Mouse (Mus musculus) midbrain, embryonic 11.5 days (tissue): ENCODE data around the gene Parm1. TPM values are rescaled to one million over a fixed set of nuclear protein-coding genes. Genes with fewer than 3 reads are reported as not detected.

Experiments used
- ATAC-seq: fragments of 200-750 bp; cut with Nextera tagmentation; 2 replicates; pipeline ENCODE4 v1.8.0; 2017; ENCODE audit warnings: moderate TSS enrichment, moderate library complexity; ENCODE audit not compliant: low FRiP score
- DNase-seq: peaks from one replicate; pipeline ENCODE4 v3.0.0; 2015; ENCODE audit warnings: low spot score; ENCODE audit errors: missing footprints
- H3K27ac ChIP-seq: fragments of 300-500 bp; sonication (generic); 2 replicates; pipeline ENCODE4 v1.5.1; 2014; ENCODE audit warnings: low read depth, low read length
- H3K27me3 ChIP-seq: fragments of 300-500 bp; sonication (generic); 2 replicates; pipeline ENCODE4 v1.6.1; 2014; ENCODE audit warnings: mild to moderate bottlenecking, low read length, moderate library complexity, mixed read lengths; ENCODE audit not compliant: control insufficient read depth, insufficient read depth
- H3K36me3 ChIP-seq: fragments of 300-500 bp; sonication (generic); 2 replicates; pipeline ENCODE4 v1.6.1; 2014; ENCODE audit warnings: mild to moderate bottlenecking, low read length, moderate library complexity, mixed read lengths; ENCODE audit not compliant: control insufficient read depth, insufficient read depth
- H3K4me1 ChIP-seq: fragments of 300-500 bp; sonication (generic); 2 replicates; pipeline ENCODE4 v1.6.1; 2014; ENCODE audit warnings: low read length; ENCODE audit not compliant: control insufficient read depth, insufficient read depth
- H3K4me2 ChIP-seq: fragments of 300-500 bp; sonication (generic); 2 replicates; pipeline ENCODE4 v1.6.1; 2014; ENCODE audit warnings: mild to moderate bottlenecking, moderate library complexity
- H3K4me3 ChIP-seq: fragments of 300-500 bp; sonication (generic); 2 replicates; pipeline ENCODE4 v1.5.1; 2014; ENCODE audit warnings: low read depth, low read length
- H3K9ac ChIP-seq: fragments of 300-500 bp; sonication (generic); 2 replicates; pipeline ENCODE4 v1.6.1; 2014; ENCODE audit warnings: low read length
- H3K9me3 ChIP-seq: fragments of 300-500 bp; sonication (generic); 2 replicates; pipeline ENCODE4 v1.6.1; 2016; ENCODE audit warnings: low read length; ENCODE audit not compliant: control insufficient read depth
- WGBS: fragments of 180-500 bp; shearing (Covaris S2); extraction: QIAGEN DNeasy Blood & Tissue Kit; methylation state at CpG from one replicate; pipeline ENCODE4 v1.1.7; 2014; 5-methylcytosine and 5-hydroxymethylcytosine counted together
- polyA plus RNA-seq: library from polyadenylated mRNA; unstranded; fragments of >200 nt; fragmentation: Nextera tagmentation; extraction: Ambion mirVana; gene quantifications from 2 replicates; pipeline ENCODE4 v1.2.1, GENCODE M21; 2014

The Parm1 gene
- polyA plus RNA-seq, 1 experiment from 2014 or later = 17.6 TPM

DNA sequence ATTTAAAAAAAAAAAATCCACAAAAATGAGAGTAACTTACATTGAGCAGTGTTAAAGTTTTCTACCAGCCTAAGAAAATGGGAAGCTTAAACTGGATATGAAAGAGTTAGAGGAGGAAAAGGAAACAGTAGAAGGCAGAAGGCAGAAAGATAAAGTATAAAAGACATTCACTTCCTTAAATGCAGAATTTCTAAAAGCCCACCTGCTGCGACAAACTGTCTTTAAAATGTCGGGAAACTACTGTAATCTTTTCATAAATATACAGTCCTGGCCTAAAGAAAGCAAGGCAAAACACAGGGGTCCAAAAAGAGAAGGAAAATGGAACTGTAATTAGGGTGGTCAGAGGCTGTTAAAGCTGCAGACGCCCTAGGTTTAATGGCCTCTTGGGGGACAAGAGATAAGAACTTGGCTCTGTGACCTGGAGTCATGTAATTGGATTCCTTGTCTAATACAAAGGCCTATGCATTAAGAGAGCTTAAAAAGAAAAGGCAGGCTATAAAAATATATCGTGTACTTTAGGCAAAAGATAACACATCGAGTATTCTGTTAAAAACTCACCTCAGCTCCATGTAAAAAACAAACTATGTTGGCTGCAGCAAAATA, 13.0 kb upstream of the Parm1 start:
- Histone ChIP-seq H3K27ac (no peak overlapping the region), H3K36me3 (no peaks in the 10 kb centered on the region), H3K4me3 (no peak overlapping the region), H3K27me3 (no peaks in the 10 kb centered on the region), H3K9me3 (no peaks in the 10 kb centered on the region), H3K4me1 (no peaks in the 10 kb centered on the region), H3K4me2 (no peak overlapping the region), H3K9ac (no peak overlapping the region)
- DNase-seq = no peak
- no peak for ATAC-seq
- 75% methylated on average over 5 of the region's 5 CpGs for WGBS

DNA sequence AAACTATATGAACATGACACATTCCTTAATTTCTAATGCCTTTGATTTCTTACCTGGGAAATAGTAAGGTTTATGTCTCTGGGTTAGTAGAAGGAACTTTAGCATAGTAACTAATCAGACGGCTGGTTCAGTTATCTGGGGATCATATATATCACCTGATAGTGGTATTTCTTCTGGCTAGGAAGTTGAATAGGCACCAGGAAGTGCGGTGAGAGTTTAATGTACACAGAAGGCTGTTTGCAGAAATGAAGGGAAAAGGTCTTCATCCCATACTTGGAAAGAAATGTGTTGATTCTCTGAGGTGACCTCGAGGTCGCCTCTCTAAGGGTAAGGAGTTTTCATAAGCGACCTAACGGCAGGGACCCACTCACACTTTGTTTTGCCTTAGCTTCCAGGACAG, 338 bp upstream of the Parm1 start:
- Histone ChIP-seq H3K27me3 (peaks cover 10% of the 10 kb centered on the region; the same call in 1 of the 2 replicates), H3K36me3 (no peaks in the 10 kb centered on the region), H3K4me1 (peaks cover 12% of the 10 kb centered on the region), H3K9me3 (no peaks in the 10 kb centered on the region), H3K4me2 (peak overlapping the region; percentile 93), H3K27ac (no peak overlapping the region), H3K4me3 (no peak overlapping the region), H3K9ac (no peak overlapping the region)
- 23% methylated on average over 6 of the region's 6 CpGs for WGBS
- ATAC-seq = peak; percentile 3; the same call in 1 of the 2 replicates
- DNase-seq = no peak

DNA sequence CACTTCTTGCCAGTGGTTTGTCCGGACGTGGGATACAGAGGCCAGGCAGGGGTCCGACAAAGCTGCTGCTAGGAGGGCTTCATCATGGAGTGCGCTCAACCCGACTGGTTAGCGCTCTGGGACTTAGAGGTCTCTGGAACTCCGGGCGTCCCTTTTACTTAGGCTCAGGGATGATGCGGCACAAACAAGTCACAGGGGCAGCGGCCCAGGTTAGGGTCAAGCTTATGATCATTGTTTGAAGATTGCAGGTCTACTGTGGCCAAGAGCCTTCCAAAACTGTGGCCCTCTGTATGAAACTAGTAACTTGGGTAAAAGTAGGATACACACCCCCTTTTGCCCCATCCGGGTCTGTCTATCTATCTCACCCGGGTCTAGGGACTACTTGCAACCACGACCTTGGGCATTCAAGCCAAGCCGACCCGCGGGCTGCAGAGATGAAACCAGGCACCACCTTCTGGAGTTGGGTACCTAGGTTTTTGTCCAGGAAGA, 931 bp downstream of the Parm1 start:
- H3K27ac ChIP-seq = no peak overlapping the region
- H3K4me2 ChIP-seq = peak overlapping the region; percentile 93
- no peak for ATAC-seq
- peak overlapping the region; percentile 44 for H3K4me3 ChIP-seq
- no peak for DNase-seq
- WGBS = 5% methylated on average over 16 of the region's 16 CpGs
- H3K9ac ChIP-seq = peak overlapping the region; percentile 27
- no peaks in the 10 kb centered on the region for H3K9me3 ChIP-seq
- H3K27me3 ChIP-seq = peaks cover 10% of the 10 kb centered on the region; the same call in 1 of the 2 replicates
- H3K4me1 ChIP-seq = peaks cover 12% of the 10 kb centered on the region
- H3K36me3 ChIP-seq = no peaks in the 10 kb centered on the region

GRCm38 (mm10) chr5:91518946-91519345, 1.5 kb downstream of the Parm1 start:
- peak overlapping the region; percentile 93; the same call in 1 of the 2 replicates for H3K4me2 ChIP-seq
- DNase-seq (peak; percentile 90), ATAC-seq (no peak)
- H3K27me3 ChIP-seq = peaks cover 10% of the 10 kb centered on the region; the same call in 1 of the 2 replicates
- no peak overlapping the region for H3K27ac ChIP-seq
- H3K36me3 ChIP-seq = no peaks in the 10 kb centered on the region
- peak overlapping the region; percentile 6; the same call in 1 of the 2 replicates for H3K4me3 ChIP-seq
- no peaks in the 10 kb centered on the region for H3K9me3 ChIP-seq
- 28% methylated on average over 7 of the region's 7 CpGs for whole genome bisulfite sequencing
- no peak overlapping the region for H3K9ac ChIP-seq
- H3K4me1 ChIP-seq = peaks cover 12% of the 10 kb centered on the region

GRCm38 (mm10) chr5:91519521-91519920, 2.1 kb downstream of the Parm1 start:
- Histone ChIP-seq H3K4me2 (no peak overlapping the region), H3K27ac (no peak overlapping the region), H3K9ac (no peak overlapping the region), H3K27me3 (peaks cover 10% of the 10 kb centered on the region; the same call in 1 of the 2 replicates), H3K36me3 (no peaks in the 10 kb centered on the region), H3K4me1 (peaks cover 12% of the 10 kb centered on the region), H3K9me3 (no peaks in the 10 kb centered on the region), H3K4me3 (no peak overlapping the region)
- 55% methylated on average over 4 of the region's 4 CpGs for WGBS
- ATAC-seq (no peak), DNase-seq (no peak)

GRCm38 (mm10) chr5:91532748-91533496, 15.5 kb downstream of the Parm1 start:
- H3K36me3 ChIP-seq = no peaks in the 10 kb centered on the region
- WGBS = 86% methylated on average over 10 of the region's 10 CpGs
- DNase-seq = no peak
- H3K4me2 ChIP-seq = no peak overlapping the region
- no peaks in the 10 kb centered on the region for H3K9me3 ChIP-seq
- no peaks in the 10 kb centered on the region for H3K27me3 ChIP-seq
- ATAC-seq = no peak
- H3K4me1 ChIP-seq = no peaks in the 10 kb centered on the region
- no peak overlapping the region for H3K9ac ChIP-seq
- H3K4me3 ChIP-seq = no peak overlapping the region
- no peak overlapping the region for H3K27ac ChIP-seq

GRCm38 (mm10) chr5:91559071-91559610, 41.7 kb downstream of the Parm1 start:
- no peaks in the 10 kb centered on the region for H3K9me3 ChIP-seq
- no peak overlapping the region for H3K4me3 ChIP-seq
- H3K9ac ChIP-seq = no peak overlapping the region
- H3K27me3 ChIP-seq = no peaks in the 10 kb centered on the region
- DNase-seq (no peak), ATAC-seq (no peak)
- 83% methylated on average over 7 of the region's 7 CpGs for WGBS
- H3K4me2 ChIP-seq = no peak overlapping the region
- H3K36me3 ChIP-seq = no peaks in the 10 kb centered on the region
- H3K4me1 ChIP-seq = no peaks in the 10 kb centered on the region
- no peak overlapping the region for H3K27ac ChIP-seq

GRCm38 (mm10) chr5:91559711-91560110, 42.3 kb downstream of the Parm1 start:
- Histone ChIP-seq H3K9ac (no peak overlapping the region), H3K4me2 (no peak overlapping the region), H3K27me3 (no peaks in the 10 kb centered on the region), H3K36me3 (no peaks in the 10 kb centered on the region), H3K4me1 (no peaks in the 10 kb centered on the region), H3K9me3 (no peaks in the 10 kb centered on the region), H3K4me3 (no peak overlapping the region), H3K27ac (no peak overlapping the region)
- WGBS = 75% methylated on average over 2 of the region's 2 CpGs
- DNase-seq = no peak
- no peak for ATAC-seq

- Histone ChIP-seq H3K36me3 (no peaks in the 10 kb centered on the region), H3K4me3 (no peak overlapping the region), H3K4me1 (no peaks in the 10 kb centered on the region), H3K9me3 (no peaks in the 10 kb centered on the region), H3K27me3 (no peaks in the 10 kb centered on the region), H3K4me2 (no peak overlapping the region), H3K27ac (no peak overlapping the region), H3K9ac (no peak overlapping the region)
- DNase-seq = no peak
- ATAC-seq = no peak
- WGBS = 92% methylated on average over 3 of the region's 3 CpGs
Observed at GRCm38 (mm10) chr5:91561394-91561793, 44.0 kb downstream of the Parm1 start.
